ENCODE assay signal across 30 mouse cellular contexts in genomic region chr8:123902653-123903052, GRCm38 (mm10). TPM values are rescaled to one million over a fixed set of nuclear protein-coding genes. Genes with fewer than 3 reads are reported as not detected.
DNase-seq lines count a peak whose midpoint lies in the region; ATAC-seq and TF ChIP-seq lines count a peak whose summit lies in the region.
"Had no signal": no experiment of that assay in that cellular context is flagged by ENCODE, and none has a peak within 500 bp of the region (broad histone marks: within the 10 kb centered on the region; RNA-seq: fewer than 3 reads in every experiment).

No protein-coding gene starts in this region.

- no peak overlapping the region for H3K4me2 ChIP-seq in lung, embryonic 14.5 days
- no peak overlapping the region for H3K4me2 ChIP-seq in myocyte (ENCODE audit: low read depth)
- H3K4me2 ChIP-seq in forebrain, embryonic 12.5 days: no peak overlapping the region
- H3K4me2 ChIP-seq: embryonic facial prominence, embryonic 15.5 days; forebrain, embryonic 13.5 days; heart, embryonic 11.5 days; hindbrain, embryonic 13.5 days; midbrain, embryonic 12.5 days; neural tube, embryonic 13.5 days had no signal

- H3K27me3 ChIP-seq in lung, embryonic 14.5 days (ENCODE audit: insufficient read depth, low read length): no peaks in the 10 kb centered on the region
- H3K27me3 ChIP-seq in myocyte (ENCODE audit: control insufficient read depth, insufficient read depth, insufficient read length): no peaks in the 10 kb centered on the region
- no peaks in the 10 kb centered on the region for H3K27me3 ChIP-seq in forebrain, embryonic 12.5 days
- H3K27me3 ChIP-seq in cerebellum, adult 2 months (ENCODE audit: control insufficient read depth, insufficient read depth, low read length): no peaks in the 10 kb centered on the region
- H3K27me3 ChIP-seq: embryonic facial prominence, embryonic 15.5 days; forebrain, embryonic 13.5 days; hindbrain, embryonic 13.5 days; midbrain, embryonic 12.5 days; neural tube, embryonic 13.5 days had no signal

- H3K4me3 ChIP-seq in lung, embryonic 14.5 days (ENCODE audit: low read depth, low read length): no peak overlapping the region
- H3K4me3 ChIP-seq in myocyte: no peak overlapping the region
- H3K4me3 ChIP-seq in forebrain, embryonic 12.5 days (replicated peaks): no peak overlapping the region
- no peak overlapping the region for H3K4me3 ChIP-seq in cerebellum, adult 2 months (replicated peaks; ENCODE audit: insufficient read depth, low read depth, low read length)
- H3K4me3 ChIP-seq: embryonic facial prominence, embryonic 10.5 days; embryonic facial prominence, embryonic 15.5 days; forebrain, embryonic 13.5 days; hindbrain, embryonic 13.5 days; midbrain, embryonic 12.5 days; neural tube, embryonic 13.5 days had no signal

- H3K36me3 ChIP-seq in lung, embryonic 14.5 days (ENCODE audit: insufficient read depth): peaks cover 78% of the 10 kb centered on the region
- H3K36me3 ChIP-seq in myocyte (ENCODE audit: control insufficient read depth, insufficient read depth): peaks cover 7% of the 10 kb centered on the region
- H3K36me3 ChIP-seq in forebrain, embryonic 12.5 days (replicated peaks): peaks cover 80% of the 10 kb centered on the region

- H3K79me2 ChIP-seq in myocyte (ENCODE audit: control insufficient read depth, insufficient read depth): no peaks in the 10 kb centered on the region

- DNase-seq in adrenal gland, adult (ENCODE audit: inconsistent age in 2 of 2, low spot score in 1 of 2): peak; percentile 18 to 83
- no peak for DNase-seq in adrenal gland, postnatal 4 days (ENCODE audit: low spot score in 2 of 2)
- peak; percentile 46 for DNase-seq in lung, embryonic 14.5 days
- no peak for DNase-seq in lung, postnatal 36 days
- peak; percentile 38 for DNase-seq in adrenal gland, adult 8-10 months
- no peak for DNase-seq in cerebellum, adult 2 months
- DNase-seq: cerebellum, adult 11 months; cerebellum, adult 9-11 months; gastrocnemius, postnatal 25 days; heart, adult 11 months; heart, postnatal 36 days; kidney, adult 11 months; kidney, postnatal 14 days; layer of hippocampus, adult 9-11 months; liver; lung, adult 18-20 months; lung, postnatal 10 days; retina, postnatal 1 day; right cerebral cortex, postnatal 14 days; thymus, postnatal 14 days had no signal

- no peak for TF ChIP-seq POLR2A in myocyte (IDR thresholded peaks at IDR 0.05; ENCODE audit: insufficient read length, low read depth)
- TF ChIP-seq POLR2A in cerebellum, adult 2 months (IDR thresholded peaks at IDR 0.05; ENCODE audit: borderline replicate concordance, insufficient read depth, low read length): no peak

- no peaks in the 10 kb centered on the region for H3K4me1 ChIP-seq in lung, embryonic 14.5 days (ENCODE audit: insufficient read depth)
- no peaks in the 10 kb centered on the region for H3K4me1 ChIP-seq in forebrain, embryonic 12.5 days
- peaks cover 13% of the 10 kb centered on the region for H3K4me1 ChIP-seq in cerebellum, adult 2 months (ENCODE audit: control insufficient read depth, insufficient read depth, low read length)
- H3K4me1 ChIP-seq: embryonic facial prominence, embryonic 10.5 days; embryonic facial prominence, embryonic 15.5 days; forebrain, embryonic 13.5 days; hindbrain, embryonic 13.5 days; midbrain, embryonic 12.5 days; neural tube, embryonic 13.5 days had no signal

- H3K9ac ChIP-seq in lung, embryonic 14.5 days: no peak overlapping the region
- no peak overlapping the region for H3K9ac ChIP-seq in forebrain, embryonic 12.5 days
- H3K9ac ChIP-seq: embryonic facial prominence, embryonic 15.5 days; forebrain, embryonic 13.5 days; hindbrain, embryonic 13.5 days; midbrain, embryonic 12.5 days; neural tube, embryonic 13.5 days had no signal

- no peak for ATAC-seq in lung, embryonic 14.5 days (ENCODE audit: insufficient read depth)
- ATAC-seq in forebrain, embryonic 12.5 days (ENCODE audit: low FRiP score): no peak
- ATAC-seq: forebrain, embryonic 13.5 days had no signal

- TF ChIP-seq CTCF in lung, embryonic 14.5 days (IDR thresholded peaks at IDR 0.05; ENCODE audit: low read depth): no peak
- TF ChIP-seq CTCF in cerebellum, adult 2 months (IDR thresholded peaks at IDR 0.05; ENCODE audit: borderline replicate concordance, insufficient read depth, low read depth, low read length): no peak

- no peak overlapping the region for H3K27ac ChIP-seq in lung, embryonic 14.5 days (ENCODE audit: low read depth)
- no peak overlapping the region for H3K27ac ChIP-seq in forebrain, embryonic 12.5 days
- no peak overlapping the region for H3K27ac ChIP-seq in cerebellum, adult 2 months (ENCODE audit: insufficient read depth, low read length)
- H3K27ac ChIP-seq: embryonic facial prominence, embryonic 10.5 days; embryonic facial prominence, embryonic 15.5 days; forebrain, embryonic 13.5 days; hindbrain, embryonic 13.5 days; midbrain, embryonic 12.5 days; neural tube, embryonic 13.5 days had no signal

- no peaks in the 10 kb centered on the region for H3K9me3 ChIP-seq in lung, embryonic 14.5 days (ENCODE audit: low read depth, low read length)
- H3K9me3 ChIP-seq in forebrain, embryonic 12.5 days: no peaks in the 10 kb centered on the region
- H3K9me3 ChIP-seq: embryonic facial prominence, embryonic 10.5 days; embryonic facial prominence, embryonic 15.5 days; forebrain, embryonic 13.5 days; hindbrain, embryonic 13.5 days; midbrain, embryonic 12.5 days; neural tube, embryonic 13.5 days had no signal

- WGBS in lung, embryonic 14.5 days: 80% methylated on average over 7 of the region's 7 CpGs
- 85% methylated on average over 7 of the region's 7 CpGs for WGBS in forebrain, embryonic 12.5 days
- WGBS in cerebellum, adult 2 months: 82% methylated on average over 7 of the region's 7 CpGs

- H3ac ChIP-seq in myocyte (ENCODE audit: control insufficient read depth, insufficient read length): no peak overlapping the region

TF ChIP-seq in myocyte, 11 proteins besides CTCF, POLR2A, EP300 and RAD21:
- TF ChIP-seq REST (IDR thresholded peaks at IDR 0.05; ENCODE audit: insufficient read depth, insufficient read length): no peak
- TF ChIP-seq CEBPB (IDR thresholded peaks at IDR 0.05; ENCODE audit: insufficient read depth, poor library complexity, severe bottlenecking): peak; percentile 72; the same call in 1 of the 2 replicates
- no peak for TF ChIP-seq MYOG (IDR thresholded peaks at IDR 0.05; ENCODE audit: control insufficient read depth in 1 of 3, insufficient read depth in 1 of 3, insufficient read length in 2 of 3, low read depth in 2 of 3)
TF ChIP-seq in myocyte: peak in this region for 1.

RNA-seq across cellular contexts. Expression of gene Acta1, which starts 8.1 kb away (rescaled TPM):
- total RNA-seq in adrenal gland, postnatal 4 days (2021): 1,000 to 10,000 TPM in 1 of 2 experiments, 100 to 1,000 TPM in 1; 358 to 1,099 TPM
- polyA plus RNA-seq in lung, embryonic 14.5 days (2014; fragmentation: Nextera tagmentation; extraction: Ambion mirVana): 0.99 and 2.5 TPM in 2 replicates
- total RNA-seq in adrenal gland, adult 8-10 months (2022): 1 to 10 TPM in 2 of 4 experiments, under 1 TPM in 2; 0.17 to 4.4 (median 0.80) TPM
- polyA plus RNA-seq in myocyte (2012; fragmentation: generic; extraction: Trizol): 9,007 TPM
- polyA plus RNA-seq in forebrain, embryonic 12.5 days (2016; fragmentation: Nextera tagmentation; extraction: Ambion mirVana): 0.94 and 2.4 TPM in 2 replicates
- polyA plus RNA-seq in cerebellum, adult 2 months (2012; rRNA removed): 5.7 and 7.3 TPM in 2 replicates
- total RNA-seq: common myeloid progenitor, adult 5-6 weeks had no signal

RNA-seq across cellular contexts. Expression of gene Ccsap, which starts 42.6 kb away (rescaled TPM):
- total RNA-seq in adrenal gland, postnatal 4 days (2021): 1 to 10 TPM; 7.3 to 8.0 TPM
- 5.6 and 7.1 TPM in 2 replicates for polyA plus RNA-seq in lung, embryonic 14.5 days (2014; fragmentation: Nextera tagmentation; extraction: Ambion mirVana)
- total RNA-seq in adrenal gland, adult 8-10 months (2022): 1 to 10 TPM; 2.2 to 3.3 (median 2.3) TPM
- 2.3 TPM for polyA plus RNA-seq in myocyte (2012; fragmentation: generic; extraction: Trizol)
- polyA plus RNA-seq in forebrain, embryonic 12.5 days (2016; fragmentation: Nextera tagmentation; extraction: Ambion mirVana): 11.7 and 12.3 TPM in 2 replicates
- 19.6 and 23.5 TPM in 2 replicates for polyA plus RNA-seq in cerebellum, adult 2 months (2012; rRNA removed)

RNA-seq across cellular contexts. Expression of gene Nup133, which starts 46.4 kb away (rescaled TPM):
- 10 to 100 TPM; 32.2 to 33.4 TPM for total RNA-seq in adrenal gland, postnatal 4 days (2021)
- polyA plus RNA-seq in lung, embryonic 14.5 days (2014; fragmentation: Nextera tagmentation; extraction: Ambion mirVana): 47.8 and 54.4 TPM in 2 replicates
- 10 to 100 TPM; 22.9 to 27.7 (median 23.7) TPM for total RNA-seq in adrenal gland, adult 8-10 months (2022)
- 11.7 TPM for polyA plus RNA-seq in myocyte (2012; fragmentation: generic; extraction: Trizol)
- 50.3 and 56.2 TPM in 2 replicates for polyA plus RNA-seq in forebrain, embryonic 12.5 days (2016; fragmentation: Nextera tagmentation; extraction: Ambion mirVana)
- polyA plus RNA-seq in cerebellum, adult 2 months (2012; rRNA removed): 21.8 and 23.4 TPM in 2 replicates

Comparison
In these comparisons a context has a peak if more than half of its experiments do, and no peak if none do; other contexts are left out.
1. DNase-seq: peak in adrenal gland, adult (2 of 2), lung, embryonic 14.5 days (single experiment) and adrenal gland, adult 8-10 months (single experiment); none in adrenal gland, postnatal 4 days (0 of 2), lung, postnatal 36 days (single experiment) and cerebellum, adult 2 months (0 of 2).
2. RNA of gene Acta1, which starts 8.1 kb away (polyA plus RNA-seq): 9,007 TPM in myocyte (single experiment); 5.7 to 7.3 TPM in cerebellum, adult 2 months, 0.94 to 2.4 TPM in forebrain, embryonic 12.5 days and 0.99 to 2.5 TPM in lung, embryonic 14.5 days; every median in the first group is over 1,000 times any median in the second.